ENCODE assay signal across 20 mouse cellular contexts in genomic region chr12:54382965-54383364, GRCm38 (mm10).
DNase-seq lines count a peak whose midpoint lies in the region; ATAC-seq lines count a peak whose summit lies in the region.
"Had no signal": no experiment of that assay in that cellular context is flagged by ENCODE, and none has a peak within 500 bp of the region (broad histone marks: within the 10 kb centered on the region; RNA-seq: fewer than 3 reads in every experiment).

No protein-coding gene starts in this region.

- DNase-seq in frontal cortex, postnatal 14 days (ENCODE audit: low spot score in 2 of 2), result no peak
- DNase-seq in heart, adult 11 months, result peak; percentile 67
- no peak for DNase-seq in heart, postnatal 14 days
- DNase-seq in brain, adult 2 months (ENCODE audit: low read depth, low spot score), result peak; percentile 23
- DNase-seq in lung, postnatal 25 days (ENCODE audit: low spot score), result no peak
- DNase-seq: adrenal gland, adult 2 months; adrenal gland, adult 8-10 months; adrenal gland, postnatal 10 days; adrenal gland, postnatal 14 days; adrenal gland, postnatal 25 days; adrenal gland, postnatal 36 days; B cell, adult 2 months; cerebellum, adult 11 months; cerebellum, adult 11-12 months; cerebellum, adult 18-20 months; cerebellum, adult 2 months had no signal

- ATAC-seq in frontal cortex, adult (ENCODE audit: low TSS enrichment), result peak; percentile 85; the same call in 1 of the 2 replicates
- ATAC-seq: activated CD4-positive, CD25-positive, alpha-beta regulatory T cell, adult 4 months; CD4-positive, CD25-positive, alpha-beta regulatory T cell, adult 4 months; Patski had no signal

- intact Hi-C loops in heart, postnatal 14 days (cut with DNase I), result no loop called here

Comparison
In these comparisons a context has a peak if more than half of its experiments do, and no peak if none do; other contexts are left out.
1. DNase-seq: peak in heart, adult 11 months (single experiment) and brain, adult 2 months (single experiment); none in frontal cortex, postnatal 14 days (0 of 2), heart, postnatal 14 days (0 of 2) and lung, postnatal 25 days (single experiment).